Mouse (Mus musculus): ENCODE data around the gene Mapkapk2.
"Not testable (repeated sequence)": the region's sequence is repeated elsewhere in the genome, so short reads cannot be mapped to it uniquely, and the experiment has no call there.

Gene Mapkapk2

DNA sequence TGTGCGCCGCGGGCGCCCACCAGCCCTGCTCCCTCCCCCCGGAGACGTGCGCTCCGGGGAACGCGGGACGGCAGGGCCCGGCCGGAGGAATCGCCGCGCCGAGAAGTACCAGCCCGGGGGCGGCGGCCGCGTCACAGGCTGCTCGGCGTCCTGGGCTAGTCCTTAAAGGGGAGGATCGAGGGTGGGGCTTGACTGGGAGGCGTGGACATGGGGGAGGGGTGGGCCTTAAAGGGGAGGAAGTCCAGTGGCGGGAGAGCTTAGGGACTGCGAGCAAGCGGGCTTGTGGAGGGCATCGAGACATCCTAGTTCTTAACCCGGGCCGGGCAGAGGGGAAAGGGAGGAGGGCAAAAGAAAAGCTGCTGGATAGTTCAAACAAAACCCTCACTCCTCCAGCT lies at the start of gene Mapkapk2:
Gene Mapkapk2 (minus strand): TSS at position 127 of the 395 bp plus-strand sequence.
- DNase-seq (ENCODE audit: low spot score in 2 of 2), result peak; percentile 91 to 96

DNA sequence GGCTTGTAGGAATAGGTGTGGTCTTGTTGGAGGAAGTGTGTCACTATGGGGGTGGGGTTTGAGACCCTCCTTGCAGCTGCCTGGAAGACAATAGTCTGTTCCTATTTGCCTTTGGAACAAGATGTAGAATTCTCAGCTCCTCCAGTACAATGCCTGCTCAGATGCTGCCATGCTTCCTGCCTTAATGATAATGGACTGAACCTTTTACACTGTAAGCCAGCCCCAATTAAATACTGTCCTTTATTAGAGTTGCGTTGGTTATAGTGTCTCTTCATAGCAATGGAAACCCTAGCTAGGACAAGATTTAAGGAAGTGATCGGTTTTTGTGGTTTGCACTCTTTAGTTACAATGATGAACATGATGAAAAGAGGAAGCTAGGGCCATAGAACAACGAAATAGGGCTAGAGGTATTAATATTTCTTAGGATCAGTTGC lies 48.6 kb upstream of the Mapkapk2 start:
- DNase-seq (ENCODE audit: low spot score in 2 of 2), result no peak

DNA sequence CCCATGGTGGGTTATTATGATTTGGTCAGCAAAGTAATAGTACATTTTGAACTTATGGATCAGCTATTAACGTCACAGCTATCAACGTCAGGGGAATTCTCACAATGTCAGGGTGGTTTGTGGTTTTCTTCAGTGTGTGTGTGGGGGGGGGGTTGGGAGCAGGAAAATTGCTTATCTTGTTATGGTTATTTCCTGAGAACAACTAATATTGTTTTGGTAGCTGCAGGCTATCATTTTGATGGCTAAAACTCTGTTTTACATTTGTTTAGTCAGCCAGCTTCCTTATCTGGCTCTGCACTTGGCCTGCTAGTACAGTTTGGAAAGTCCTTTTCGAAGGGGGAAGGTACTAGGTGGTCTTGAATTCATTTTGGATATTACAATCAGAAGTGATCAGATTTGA lies 47.6 kb upstream of the Mapkapk2 start:
- DNase-seq (ENCODE audit: low spot score in 2 of 2), result not testable (repeated sequence)

DNA sequence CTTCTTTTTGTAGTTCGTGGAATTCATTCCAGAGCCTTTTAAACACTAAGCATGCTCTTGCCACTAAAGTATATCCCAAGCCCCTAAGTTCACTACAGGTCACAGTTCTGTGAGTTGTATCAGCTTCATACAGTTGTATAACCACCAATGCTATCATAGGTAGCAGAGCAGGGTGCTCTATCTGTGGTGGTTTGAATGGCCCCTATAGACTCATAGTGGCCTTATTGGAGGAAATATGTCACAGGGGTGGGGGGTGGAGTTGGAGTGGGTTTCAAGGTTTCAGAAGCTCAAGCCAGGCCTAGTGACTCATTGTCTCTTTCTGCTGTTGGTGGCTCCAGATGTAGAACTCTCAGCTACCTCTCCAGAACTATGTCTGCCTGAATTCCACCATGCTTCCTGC lies 44.8 kb upstream of the Mapkapk2 start:
- DNase-seq (ENCODE audit: low spot score in 2 of 2), result no peak

DNA sequence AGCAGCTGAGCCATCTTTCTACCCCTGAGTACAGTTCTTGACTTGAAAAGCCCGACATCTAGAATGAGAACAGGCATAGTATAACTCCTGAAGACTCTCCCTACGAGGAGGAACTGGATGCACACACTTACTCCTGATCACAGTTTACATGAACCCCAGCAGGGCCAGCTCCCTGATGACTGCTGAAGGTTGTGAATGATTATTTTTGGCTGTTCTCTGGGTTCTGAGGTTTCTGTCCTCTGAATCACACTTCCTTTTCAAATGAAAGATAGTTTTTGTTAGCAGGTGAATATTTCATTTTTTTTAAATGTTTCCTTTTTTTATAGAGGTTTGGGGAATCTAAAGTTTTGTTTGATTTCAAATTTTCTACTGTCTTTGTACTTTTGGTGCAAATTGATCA lies 43.8 kb upstream of the Mapkapk2 start:
- DNase-seq (ENCODE audit: low spot score in 2 of 2), result no peak

DNA sequence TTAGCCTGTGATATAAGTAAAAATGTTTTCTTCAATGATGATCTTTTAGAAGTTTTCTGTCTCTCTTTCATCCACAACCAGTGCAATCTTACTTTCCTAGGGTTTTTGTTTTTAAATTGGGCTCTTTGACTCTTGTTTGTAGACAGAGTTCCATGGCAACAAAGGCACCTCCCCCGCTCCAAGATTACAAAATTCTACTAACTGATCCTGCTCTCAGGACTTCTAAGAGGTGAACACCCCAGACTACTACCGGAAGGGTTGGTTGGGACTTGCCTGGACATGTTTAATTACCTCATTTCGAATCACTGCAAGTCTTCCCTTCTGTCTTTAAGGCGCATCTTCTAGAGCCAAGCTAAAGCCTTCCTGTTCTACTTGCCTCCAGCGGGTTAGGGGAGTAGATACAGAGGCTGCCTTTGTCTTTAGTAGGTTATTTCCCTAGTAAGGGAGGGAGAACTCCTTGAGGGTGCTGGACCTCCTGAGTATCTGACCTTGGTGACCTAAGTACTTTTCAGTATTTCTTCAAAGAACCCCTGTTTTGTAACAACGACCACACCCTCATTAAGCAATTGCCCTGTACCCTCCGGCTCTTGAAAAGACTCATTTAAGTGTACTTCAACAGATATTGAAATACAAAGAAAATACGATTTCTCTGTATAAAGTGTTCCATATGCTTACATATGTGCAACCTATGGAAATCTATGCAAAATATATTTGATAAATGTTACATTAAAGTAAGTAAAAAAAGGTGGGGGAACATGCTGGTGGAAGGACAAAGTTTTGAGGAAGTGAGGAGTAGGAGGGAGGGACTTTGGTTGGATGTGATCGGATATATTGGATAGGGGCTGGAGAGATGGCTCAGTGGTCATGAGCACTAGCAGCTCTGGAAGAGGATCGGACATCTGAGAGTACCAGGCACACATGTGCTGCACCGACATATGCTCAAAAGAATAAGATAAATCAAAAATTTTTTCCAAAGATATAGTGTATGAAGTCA lies 41.8 kb upstream of the Mapkapk2 start:
- DNase-seq (ENCODE audit: low spot score in 2 of 2), result no peak

DNA sequence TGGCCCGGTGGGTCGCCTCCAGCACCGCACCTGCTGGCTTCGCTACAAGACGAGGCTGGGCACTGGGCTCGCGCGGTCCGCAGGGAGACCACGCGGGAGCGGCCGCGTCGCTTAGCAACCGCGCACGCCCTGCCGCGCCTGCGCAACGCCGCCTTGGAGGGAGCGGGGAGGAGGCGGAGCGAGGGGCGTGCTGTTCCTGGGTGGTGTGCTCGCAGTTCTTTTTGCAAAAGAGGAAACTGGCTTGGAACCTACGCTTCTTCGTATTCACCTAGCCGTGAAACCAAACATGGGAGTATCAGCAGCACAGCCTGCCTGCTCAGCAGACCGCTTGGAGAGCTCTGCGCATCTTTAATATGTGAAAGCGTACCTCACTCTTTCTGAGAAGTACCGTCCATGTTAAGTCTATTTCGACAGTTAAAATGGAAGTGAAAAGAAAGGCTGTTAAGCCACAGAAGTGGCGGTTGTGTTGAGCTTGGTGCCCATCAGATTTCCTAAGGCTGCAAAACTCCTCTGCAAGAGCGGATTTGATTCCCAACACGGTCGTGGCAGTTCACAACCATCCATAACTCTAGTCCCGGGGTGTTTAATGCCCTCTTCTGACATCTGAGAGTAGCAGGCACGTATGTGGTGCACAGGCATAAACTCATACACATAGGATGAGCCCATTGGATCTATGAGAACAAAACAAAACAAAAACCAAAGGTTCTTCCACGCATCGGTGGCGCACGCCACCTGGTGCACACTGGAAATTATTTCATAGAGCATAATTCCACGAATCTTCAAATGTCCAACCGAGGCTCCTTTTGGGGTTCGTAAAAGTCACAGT lies 40.8 kb upstream of the Mapkapk2 start, which contains the start of gene Dyrk3:
Gene Dyrk3 (minus strand): TSS at position 150 of the 826 bp plus-strand sequence.
- DNase-seq (ENCODE audit: low spot score in 2 of 2), result peak; percentile 93 to 96

DNA sequence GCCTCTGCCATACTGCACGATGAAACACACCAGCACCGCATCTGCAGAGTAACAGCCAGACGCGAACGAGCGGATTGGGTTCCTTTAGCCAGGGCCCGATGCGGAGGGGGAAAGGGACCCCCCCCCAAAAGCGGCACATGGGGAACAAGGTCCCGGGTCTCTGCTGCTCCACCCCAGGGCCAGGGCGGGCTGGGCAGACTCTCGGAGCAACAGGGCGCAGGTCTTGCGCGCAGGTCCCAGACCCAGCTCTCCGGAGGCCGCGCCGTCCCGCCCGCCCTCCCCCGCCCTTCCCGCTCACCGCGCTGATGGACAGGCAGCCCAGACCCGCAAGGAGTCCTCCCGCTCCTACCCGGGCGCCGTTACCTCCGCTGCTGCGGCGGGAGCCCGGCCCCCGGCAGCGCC lies 40.1 kb upstream of the Mapkapk2 start:
- DNase-seq (ENCODE audit: low spot score in 2 of 2), result peak; percentile 43 to 79

DNA sequence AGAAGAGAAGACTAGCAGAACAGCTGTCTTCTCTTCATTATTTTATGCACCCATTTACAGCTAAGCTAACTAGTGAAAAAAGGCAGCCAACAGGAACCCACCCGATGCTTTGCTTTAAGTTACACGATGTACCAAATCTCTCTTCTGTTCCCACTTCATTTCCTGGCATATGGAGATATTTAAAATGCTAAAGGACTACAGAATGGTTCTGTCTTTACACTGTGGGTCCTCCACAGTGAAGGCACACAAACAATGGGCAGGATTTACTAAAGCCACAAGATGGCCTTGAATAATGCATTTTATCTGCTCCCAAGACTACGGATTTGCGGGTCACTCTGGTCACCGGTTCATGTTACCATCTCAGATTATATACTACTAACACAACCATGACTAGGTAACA lies 39.5 kb upstream of the Mapkapk2 start:
- no peak for DNase-seq (ENCODE audit: low spot score in 2 of 2)

DNA sequence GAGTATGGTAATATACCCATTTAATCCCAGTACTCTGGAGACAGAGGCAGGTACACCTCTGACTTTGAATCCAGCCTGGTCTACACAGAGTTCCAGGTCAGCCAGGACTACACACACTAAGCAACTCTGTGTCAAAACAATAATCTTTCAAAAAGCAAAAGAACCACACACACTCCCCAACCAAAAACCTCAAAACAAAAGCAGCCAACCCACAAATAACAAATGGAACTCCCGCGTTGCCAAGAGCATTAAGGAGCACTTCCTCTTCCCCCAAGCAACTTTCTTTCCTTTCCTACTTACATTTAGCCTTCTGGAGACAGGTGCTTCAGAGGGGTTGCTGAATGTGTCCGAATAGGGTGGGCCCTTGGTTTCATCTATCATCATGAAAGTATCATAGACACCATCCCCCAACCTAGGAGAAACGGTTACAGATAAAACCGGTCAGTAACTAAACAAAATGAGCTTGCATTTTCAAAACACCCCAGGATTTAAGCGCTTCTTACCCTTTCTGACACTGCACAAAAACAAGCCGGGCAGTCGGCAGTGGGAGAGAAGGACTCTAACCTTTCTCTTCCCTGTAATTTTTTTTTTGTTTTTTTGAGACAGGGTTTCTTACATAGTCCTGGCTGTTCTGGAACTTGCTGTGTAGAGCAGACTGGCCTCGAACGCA lies 38.5 kb upstream of the Mapkapk2 start:
- DNase-seq (ENCODE audit: low spot score in 2 of 2), result no peak

DNA sequence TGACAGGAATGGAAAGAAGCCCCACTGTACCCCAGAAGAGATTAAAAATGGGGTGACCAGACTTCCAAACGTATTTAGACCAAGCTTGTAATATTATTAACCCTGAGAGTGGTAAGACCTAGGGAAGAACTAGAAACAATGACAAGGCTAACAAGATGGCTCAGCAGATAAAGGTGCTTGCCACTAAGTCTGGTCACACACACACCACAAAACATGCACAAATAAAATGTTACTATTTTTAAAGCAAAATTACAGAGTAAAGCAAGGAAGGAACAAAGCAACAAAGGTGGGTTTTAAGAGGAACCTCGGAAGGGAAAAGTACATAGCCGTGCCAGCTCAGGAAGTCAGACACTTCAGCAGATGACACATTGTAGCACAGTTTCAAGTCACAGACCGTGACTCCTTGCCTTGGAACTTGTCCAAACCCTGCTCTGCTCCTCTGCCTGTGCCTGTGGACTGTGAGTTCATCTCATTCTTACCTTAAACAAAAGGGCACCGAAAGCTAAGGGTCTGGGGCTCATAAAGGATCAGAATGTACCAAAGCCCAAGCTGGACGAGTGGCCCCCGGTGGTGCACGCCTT lies 37.4 kb upstream of the Mapkapk2 start:
- peak in 1 of 2 experiments; percentile 59 for DNase-seq (ENCODE audit: low spot score in 2 of 2)

DNA sequence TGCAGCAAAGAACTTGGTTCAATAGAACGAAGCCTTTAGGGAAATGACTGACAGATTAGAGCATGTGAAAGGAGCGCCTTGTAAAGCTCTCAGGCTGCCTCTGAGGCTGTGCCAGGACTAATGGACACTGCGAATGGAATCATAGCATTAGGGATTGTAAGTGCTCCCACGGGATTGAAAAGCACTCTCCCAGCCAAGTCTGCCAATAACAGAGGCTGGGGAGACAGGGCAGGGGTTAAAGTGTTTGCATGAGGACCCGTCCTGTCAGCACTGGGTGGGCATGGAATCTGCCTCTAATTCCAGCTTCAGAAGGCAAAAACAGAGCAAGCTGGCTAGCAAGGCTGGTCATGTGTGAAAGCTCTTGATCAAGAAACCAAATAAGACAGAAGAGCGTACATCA lies 36.6 kb upstream of the Mapkapk2 start:
- no peak for DNase-seq (ENCODE audit: low spot score in 2 of 2)

DNA sequence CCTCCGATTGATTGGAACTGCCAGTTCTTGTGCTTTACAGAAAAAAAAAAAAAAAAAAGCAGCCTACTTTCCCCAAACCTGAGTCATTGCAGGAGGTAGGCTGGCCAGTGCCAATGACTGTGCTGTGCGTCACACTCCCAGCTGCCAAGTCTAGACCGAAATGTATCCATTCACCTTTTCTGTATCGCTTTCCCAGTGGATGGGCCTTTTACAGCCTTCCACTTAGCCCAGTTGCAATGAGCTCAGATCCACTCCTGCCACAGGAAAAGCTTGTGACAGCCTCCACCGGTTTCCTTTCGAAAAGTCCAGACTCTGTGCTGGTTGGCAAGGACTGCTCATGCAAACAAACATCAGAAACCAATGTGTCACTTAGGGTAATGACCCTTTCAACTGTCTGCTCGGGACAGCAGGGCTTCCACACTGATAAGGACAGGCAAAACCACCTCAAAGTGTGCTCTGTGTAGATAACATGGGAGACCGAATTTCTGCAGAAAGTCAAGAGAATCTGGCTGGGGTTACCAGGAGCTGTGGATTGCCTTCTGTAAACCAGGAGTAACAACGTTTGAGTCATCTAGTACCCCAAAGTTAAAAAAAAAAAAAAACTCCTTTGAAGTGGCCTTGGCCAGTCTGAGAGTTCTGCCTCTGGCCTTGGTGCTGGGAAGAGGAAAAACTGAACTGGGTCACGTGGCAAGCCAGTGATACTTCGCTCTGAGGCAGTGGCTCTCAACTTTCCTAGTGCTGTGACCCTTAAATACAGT lies 28.5 kb upstream of the Mapkapk2 start:
- DNase-seq (ENCODE audit: low spot score in 2 of 2), result peak; percentile 66 to 77

DNA sequence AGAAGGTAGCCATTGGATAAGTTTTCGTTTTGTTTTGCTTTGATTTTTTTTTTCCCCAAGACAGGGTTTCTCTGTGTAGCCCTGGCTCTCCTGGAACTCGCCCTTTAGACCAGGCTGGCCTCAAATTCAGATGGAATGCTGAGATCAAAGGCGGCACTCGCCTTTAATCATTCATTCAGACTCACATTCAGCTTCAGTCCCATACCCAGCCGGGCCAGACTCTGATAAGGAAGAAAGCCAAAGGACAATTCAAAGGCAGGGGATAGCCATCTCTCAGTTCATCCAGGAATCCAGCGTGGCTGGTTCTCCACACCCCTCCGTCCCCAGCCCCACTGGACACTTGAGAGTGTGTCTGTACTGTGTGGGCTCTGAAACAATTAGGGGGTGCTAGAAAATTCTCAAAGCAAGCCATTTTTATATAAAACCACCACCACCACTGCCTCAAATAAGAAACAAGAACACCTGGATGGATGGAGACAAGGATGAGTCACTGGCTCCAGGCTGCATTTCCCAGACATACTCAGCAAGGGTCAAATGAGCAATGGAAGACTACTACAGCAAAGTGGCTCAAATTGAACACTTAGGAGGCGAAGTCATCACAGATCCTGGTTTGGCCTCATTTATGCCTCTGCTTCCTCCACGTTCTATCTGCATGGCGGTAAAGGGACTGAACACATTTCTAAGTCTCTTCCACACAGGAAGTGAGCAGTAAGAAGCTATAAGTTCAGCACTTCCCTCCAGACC lies 26.1 kb upstream of the Mapkapk2 start:
- no peak for DNase-seq (ENCODE audit: low spot score in 2 of 2)

DNA sequence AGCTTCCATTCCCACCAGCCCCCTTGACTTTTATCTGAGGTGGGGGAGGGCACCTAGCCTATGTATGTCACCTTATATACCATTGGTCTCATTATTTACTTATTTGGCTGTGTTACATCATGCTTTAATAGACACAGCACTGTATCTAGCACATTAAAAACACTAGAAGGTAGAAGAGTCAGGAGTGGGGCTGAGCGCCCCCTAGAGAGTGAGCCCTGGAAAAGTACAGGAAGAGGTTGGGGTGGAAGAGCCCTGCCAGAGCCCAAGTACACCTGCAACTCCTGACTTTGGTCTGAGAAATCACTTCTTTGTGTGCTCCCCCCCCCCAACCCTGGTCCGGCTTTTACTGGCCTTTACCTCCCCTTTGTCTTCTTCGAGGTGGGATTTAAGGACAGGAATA lies 24.4 kb upstream of the Mapkapk2 start:
- DNase-seq (ENCODE audit: low spot score in 2 of 2), result peak in 1 of 2 experiments; percentile 54

DNA sequence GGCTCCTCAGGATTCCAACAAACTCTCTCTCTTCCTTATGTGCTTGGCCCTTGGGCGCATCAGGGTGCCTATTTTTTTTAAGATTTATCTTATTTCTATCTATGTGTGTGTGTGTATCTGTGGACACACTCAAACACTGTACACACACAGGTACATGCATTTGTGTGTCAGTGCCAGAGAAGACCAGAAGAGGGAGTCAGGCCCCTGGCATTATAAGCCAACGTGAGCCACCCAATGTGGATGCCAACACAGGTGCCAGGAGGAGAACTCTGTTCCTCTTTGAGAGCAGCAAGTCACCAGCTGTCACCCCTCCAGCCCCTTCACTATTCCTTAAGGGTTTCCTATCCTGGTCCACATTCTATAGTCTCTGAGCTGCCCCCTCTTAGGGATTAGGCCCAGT lies 21.4 kb upstream of the Mapkapk2 start:
- peak; percentile 72 to 81 for DNase-seq (ENCODE audit: low spot score in 2 of 2)

DNA sequence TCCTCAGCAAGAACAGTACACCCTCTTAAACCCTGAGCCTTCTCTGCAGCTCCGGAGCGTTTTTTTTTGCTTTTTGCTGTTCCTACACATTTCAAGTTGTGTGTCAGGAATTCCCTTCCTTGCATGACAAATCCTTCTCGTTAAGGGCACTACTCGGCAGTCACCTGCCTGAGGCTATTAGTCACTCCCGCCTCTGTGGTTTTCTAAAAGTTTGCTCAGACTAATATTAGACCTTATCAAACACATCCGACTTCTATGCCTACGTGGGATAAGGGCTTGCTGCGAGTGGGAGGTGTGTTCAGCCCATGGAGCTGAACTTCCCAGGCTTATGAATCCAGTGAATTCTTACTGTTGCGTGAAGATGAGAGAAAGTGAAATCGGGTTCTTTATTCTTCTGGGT lies 20.9 kb upstream of the Mapkapk2 start:
- DNase-seq (ENCODE audit: low spot score in 2 of 2), result no peak

DNA sequence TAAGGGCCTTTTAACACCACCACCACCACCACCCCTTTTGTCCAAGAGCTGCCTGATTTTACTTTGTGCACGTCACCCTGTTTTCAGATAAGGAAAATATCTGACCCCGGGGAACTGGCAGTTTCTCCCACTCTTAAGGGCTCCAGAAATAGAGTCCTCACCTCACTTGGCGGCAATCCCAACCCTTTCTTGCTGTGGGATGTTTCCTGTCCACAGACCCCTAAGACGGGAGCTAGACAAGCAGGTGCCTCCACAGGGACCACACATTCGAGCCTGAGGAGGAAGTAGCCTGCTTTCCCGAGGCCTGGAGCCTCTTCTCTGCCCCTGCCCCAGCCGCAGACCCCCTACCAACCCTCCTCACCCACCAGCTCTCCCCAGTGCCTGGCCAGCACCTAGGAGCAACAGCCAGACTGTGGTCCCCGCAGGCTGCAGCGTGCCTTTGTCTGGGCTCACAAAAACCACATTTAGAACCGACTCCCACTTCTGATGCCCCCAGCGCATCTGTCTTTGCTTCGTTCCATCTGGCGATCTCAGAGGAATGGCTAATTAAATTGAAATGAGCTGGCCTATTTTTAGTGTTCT lies 18.9 kb upstream of the Mapkapk2 start:
- no peak for DNase-seq (ENCODE audit: low spot score in 2 of 2)

DNA sequence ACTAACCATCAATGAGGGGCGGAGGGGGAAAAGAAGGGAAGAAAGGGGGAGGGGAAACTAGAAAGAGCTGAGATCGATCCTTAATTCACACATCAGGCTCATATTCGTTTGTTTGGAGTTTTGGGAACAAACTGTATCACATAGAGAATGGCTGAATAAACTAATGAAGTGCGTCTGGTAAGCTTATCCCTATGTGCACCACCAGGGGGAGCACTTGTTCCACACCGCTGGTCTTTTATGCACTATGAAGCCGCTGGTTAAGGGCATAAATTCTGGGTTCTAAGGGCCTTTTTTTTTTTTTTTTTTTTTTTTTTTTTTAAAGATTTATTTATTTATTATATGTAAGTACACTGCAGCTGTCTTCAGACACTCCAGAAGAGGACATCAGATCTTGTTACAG lies 18.3 kb upstream of the Mapkapk2 start:
- peak; percentile 65 to 86 for DNase-seq (ENCODE audit: low spot score in 2 of 2)

DNA sequence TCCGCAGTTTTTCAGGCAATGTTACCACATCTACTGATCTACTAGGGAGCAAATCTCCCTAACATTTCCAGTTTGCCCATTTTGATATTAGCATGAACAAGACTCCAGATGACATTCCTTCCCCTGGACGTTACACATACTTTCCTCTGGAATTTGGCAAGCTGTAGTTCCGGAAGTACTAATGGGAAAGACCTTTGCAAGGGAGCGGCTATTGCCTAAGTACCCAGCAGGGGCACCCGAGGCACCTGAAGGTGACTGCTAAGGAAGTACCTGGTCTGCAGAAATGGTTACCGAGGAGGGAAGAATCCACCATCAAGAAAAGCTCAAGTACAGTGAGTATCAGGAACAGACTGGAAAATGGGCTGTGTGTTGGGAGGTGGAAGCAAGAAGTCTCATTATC lies 14.9 kb upstream of the Mapkapk2 start:
- DNase-seq (ENCODE audit: low spot score in 2 of 2), result no peak

Measured in spleen, postnatal 4 days (tissue).